14 mouse cellular contexts compared by ENCODE assay signal in the genomic region with DNA sequence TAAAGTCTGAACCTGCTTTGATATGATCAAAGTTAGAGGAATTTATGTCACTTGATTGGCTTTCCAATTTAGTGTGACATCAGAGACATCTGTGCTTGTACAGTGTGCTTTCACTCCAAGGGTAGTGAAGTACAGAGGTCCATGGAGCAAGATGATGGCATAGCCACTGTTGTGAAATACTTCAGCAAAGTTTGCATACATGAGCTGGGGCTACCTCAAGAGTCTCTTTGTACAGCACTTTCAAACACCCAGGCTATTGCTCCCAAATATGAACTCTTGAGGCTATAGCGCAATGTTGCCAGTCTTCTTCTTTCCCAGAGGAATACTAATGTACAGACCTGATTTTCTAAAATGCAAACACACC. TPM values are rescaled to one million over a fixed set of nuclear protein-coding genes. Genes with fewer than 3 reads are reported as not detected.
"Had no signal": no experiment of that assay in that cellular context is flagged by ENCODE, and none has a peak within 500 bp of the region (broad histone marks: within the 10 kb centered on the region; RNA-seq: fewer than 3 reads in every experiment).

No protein-coding gene starts in this region.

- H3K4me1 ChIP-seq: intestine, embryonic 15.5 days had no signal

- H3K4me2 ChIP-seq: intestine, embryonic 15.5 days; lung, embryonic 15.5 days; midbrain, embryonic 11.5 days had no signal

- H3K4me3 ChIP-seq: intestine, embryonic 15.5 days; left cerebral cortex, adult 2 months; lung, embryonic 15.5 days had no signal

- H3K36me3 ChIP-seq: intestine, embryonic 15.5 days; lung, embryonic 15.5 days had no signal

- DNase-seq: kidney, adult 11 months; kidney, postnatal 36 days; midbrain, embryonic 14.5 days; thymus, adult 18-20 months; thymus, postnatal 36 days had no signal

- H3K27me3 ChIP-seq: intestine, embryonic 15.5 days; lung, embryonic 15.5 days had no signal

- H3K9ac ChIP-seq: intestine, embryonic 15.5 days; liver, embryonic 14.5 days; lung, embryonic 15.5 days had no signal

- ATAC-seq: intestine, embryonic 15.5 days had no signal

- H3K9me3 ChIP-seq: intestine, embryonic 15.5 days; lung, embryonic 15.5 days had no signal

- H3K27ac ChIP-seq: intestine, embryonic 15.5 days; kidney, postnatal 0 days; left cerebral cortex, adult 2 months; liver, embryonic 14.5 days; lung, embryonic 15.5 days had no signal

RNA-seq across cellular contexts. Expression of gene Adamts16, which starts 35.9 kb away (rescaled TPM):
- total RNA-seq: megakaryocyte progenitor cell, adult 5-6 weeks; megakaryocyte-erythroid progenitor cell, adult 5-6 weeks had no signal
- polyA plus RNA-seq: small intestine, adult 2 months had no signal
